Mouse (Mus musculus): ENCODE measurements around the gene Hpse2. TPM values are rescaled to one million over a fixed set of nuclear protein-coding genes. Genes with fewer than 3 reads are reported as not detected.

Gene Hpse2
- polyA plus RNA-seq, 1 experiment: 0.36 TPM

DNA sequence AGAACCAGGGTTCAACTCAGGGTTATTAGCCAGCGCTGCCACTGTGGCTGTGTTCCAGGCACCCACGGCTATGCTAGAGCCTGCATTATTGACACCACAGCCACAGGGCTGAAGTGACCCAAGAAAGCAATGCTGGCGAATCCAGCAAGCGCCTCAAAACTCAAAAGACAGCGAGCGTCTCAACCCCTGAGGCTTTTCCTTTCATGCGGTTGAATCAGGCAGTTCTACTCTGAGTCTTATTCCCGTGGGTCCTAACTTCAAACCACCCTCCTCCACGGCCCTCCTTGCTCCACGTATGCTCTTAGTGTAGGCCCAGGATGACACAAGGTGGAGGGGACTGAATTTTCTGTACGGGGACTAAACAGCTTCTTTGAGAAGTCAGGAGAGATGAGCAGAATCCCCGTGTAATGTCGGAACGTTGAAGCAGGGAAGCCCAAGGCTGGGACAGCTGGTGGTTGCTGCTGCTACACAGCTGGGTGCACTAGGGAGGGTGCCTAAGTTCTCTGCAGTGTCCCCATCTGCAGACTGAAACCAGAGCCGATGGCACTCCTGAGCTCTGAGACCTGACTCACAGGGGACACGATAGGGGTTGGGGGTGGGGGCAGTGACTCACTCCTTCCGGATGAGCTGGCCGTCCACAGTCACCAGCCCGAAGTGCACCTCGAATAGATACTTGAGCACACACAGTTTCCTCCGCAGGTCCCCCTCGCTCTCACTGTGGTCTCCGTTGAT, 617.8 kb downstream of the Hpse2 start:
- Histone ChIP-seq H3K36me3 (ENCODE audit: control insufficient read depth, insufficient read depth, low read length) (peaks cover 22% of the 10 kb centered on the region), H3K4me1 (replicated peaks; ENCODE audit: control insufficient read depth, insufficient read depth, low read length) (no peaks in the 10 kb centered on the region), H3K27ac (ENCODE audit: control insufficient read depth, insufficient read depth, low read length) (no peak overlapping the region), H3K27me3 (ENCODE audit: control insufficient read depth, insufficient read depth, low read length) (no peaks in the 10 kb centered on the region), H3K4me3 (ENCODE audit: control insufficient read depth, insufficient read depth, low read length) (no peak overlapping the region)
- 94% methylated on average over 23 of the region's 23 CpGs for WGBS
- TF ChIP-seq POLR2A (IDR thresholded peaks at IDR 0.05; ENCODE audit: control insufficient read depth, extremely low read depth, insufficient read depth, low read length, poor library complexity) (no peak), CTCF (IDR thresholded peaks at IDR 0.05; ENCODE audit: borderline replicate concordance, control insufficient read depth, extremely low read depth, insufficient read depth, low read length, poor library complexity) (no peak)
- DNase-seq: no peak

GRCm38 (mm10) chr19:42769648-42770047, 618.5 kb downstream of the Hpse2 start:
- Histone ChIP-seq H3K4me3 (ENCODE audit: control insufficient read depth, insufficient read depth, low read length) (no peak overlapping the region), H3K36me3 (ENCODE audit: control insufficient read depth, insufficient read depth, low read length) (peaks cover 22% of the 10 kb centered on the region), H3K4me1 (replicated peaks; ENCODE audit: control insufficient read depth, insufficient read depth, low read length) (no peaks in the 10 kb centered on the region), H3K27me3 (ENCODE audit: control insufficient read depth, insufficient read depth, low read length) (no peaks in the 10 kb centered on the region), H3K27ac (ENCODE audit: control insufficient read depth, insufficient read depth, low read length) (no peak overlapping the region)
- TF ChIP-seq POLR2A (IDR thresholded peaks at IDR 0.05; ENCODE audit: control insufficient read depth, extremely low read depth, insufficient read depth, low read length, poor library complexity) (no peak), CTCF (IDR thresholded peaks at IDR 0.05; ENCODE audit: borderline replicate concordance, control insufficient read depth, extremely low read depth, insufficient read depth, low read length, poor library complexity) (no peak)
- DNase-seq: no peak
- WGBS: 99% methylated on average over 10 of the region's 10 CpGs

DNA sequence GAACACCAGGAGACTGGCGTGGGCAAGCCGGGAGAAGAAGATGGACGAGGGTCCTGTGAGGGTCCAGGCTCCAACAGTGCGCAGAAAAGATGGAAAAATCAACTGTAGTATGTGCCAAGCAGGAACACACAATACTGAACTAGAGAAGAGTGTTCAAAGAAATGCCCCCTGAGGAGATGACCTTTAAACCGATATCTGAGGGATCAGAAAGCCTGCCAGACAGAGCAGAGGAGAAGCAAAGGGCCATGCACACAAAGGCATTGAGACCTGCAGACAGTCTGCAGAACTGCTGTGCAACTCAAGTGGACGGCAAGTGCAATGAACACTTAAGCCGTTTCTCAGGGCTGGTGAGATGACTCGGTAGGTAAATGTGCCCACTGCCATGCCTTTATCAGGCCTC, 620.8 kb downstream of the Hpse2 start:
- no peak for TF ChIP-seq CTCF (IDR thresholded peaks at IDR 0.05; ENCODE audit: borderline replicate concordance, control insufficient read depth, extremely low read depth, insufficient read depth, low read length, poor library complexity)
- TF ChIP-seq POLR2A (IDR thresholded peaks at IDR 0.05; ENCODE audit: control insufficient read depth, extremely low read depth, insufficient read depth, low read length, poor library complexity): no peak
- no peak overlapping the region for H3K4me3 ChIP-seq (ENCODE audit: control insufficient read depth, insufficient read depth, low read length)
- DNase-seq: no peak
- H3K27ac ChIP-seq (ENCODE audit: control insufficient read depth, insufficient read depth, low read length): no peak overlapping the region
- peaks cover 22% of the 10 kb centered on the region for H3K36me3 ChIP-seq (ENCODE audit: control insufficient read depth, insufficient read depth, low read length)
- no peaks in the 10 kb centered on the region for H3K27me3 ChIP-seq (ENCODE audit: control insufficient read depth, insufficient read depth, low read length)
- H3K4me1 ChIP-seq (replicated peaks; ENCODE audit: control insufficient read depth, insufficient read depth, low read length): no peaks in the 10 kb centered on the region
- 95% methylated on average over 8 of the region's 8 CpGs for WGBS

GRCm38 (mm10) chr19:42764398-42764797, 623.8 kb downstream of the Hpse2 start:
- Histone ChIP-seq H3K4me3 (ENCODE audit: control insufficient read depth, insufficient read depth, low read length) (no peak overlapping the region), H3K36me3 (ENCODE audit: control insufficient read depth, insufficient read depth, low read length) (peaks cover 15% of the 10 kb centered on the region), H3K27ac (ENCODE audit: control insufficient read depth, insufficient read depth, low read length) (no peak overlapping the region), H3K4me1 (replicated peaks; ENCODE audit: control insufficient read depth, insufficient read depth, low read length) (no peaks in the 10 kb centered on the region), H3K27me3 (ENCODE audit: control insufficient read depth, insufficient read depth, low read length) (no peaks in the 10 kb centered on the region)
- TF ChIP-seq POLR2A (IDR thresholded peaks at IDR 0.05; ENCODE audit: control insufficient read depth, extremely low read depth, insufficient read depth, low read length, poor library complexity) (no peak), CTCF (IDR thresholded peaks at IDR 0.05; ENCODE audit: borderline replicate concordance, control insufficient read depth, extremely low read depth, insufficient read depth, low read length, poor library complexity) (no peak)
- DNase-seq: no peak
- 94% methylated on average over 10 of the region's 10 CpGs for WGBS

- TF ChIP-seq POLR2A (IDR thresholded peaks at IDR 0.05; ENCODE audit: control insufficient read depth, extremely low read depth, insufficient read depth, low read length, poor library complexity) (no peak), CTCF (IDR thresholded peaks at IDR 0.05; ENCODE audit: borderline replicate concordance, control insufficient read depth, extremely low read depth, insufficient read depth, low read length, poor library complexity) (no peak)
- H3K4me3 ChIP-seq (ENCODE audit: control insufficient read depth, insufficient read depth, low read length): no peak overlapping the region
- no peaks in the 10 kb centered on the region for H3K27me3 ChIP-seq (ENCODE audit: control insufficient read depth, insufficient read depth, low read length)
- 0 out of 2 replicates have a peak, but pooled peaks cover 8% of the 10 kb centered on the region for H3K4me1 ChIP-seq (replicated peaks; ENCODE audit: control insufficient read depth, insufficient read depth, low read length)
- H3K27ac ChIP-seq (ENCODE audit: control insufficient read depth, insufficient read depth, low read length): no peak overlapping the region
- WGBS: 52% methylated on average over 6 of the region's 6 CpGs
- DNase-seq: no peak
- H3K36me3 ChIP-seq (ENCODE audit: control insufficient read depth, insufficient read depth, low read length): no peaks in the 10 kb centered on the region
Observed at GRCm38 (mm10) chr19:42756671-42757070, 631.5 kb downstream of the Hpse2 start.

- no peak for DNase-seq
- TF ChIP-seq CTCF (IDR thresholded peaks at IDR 0.05; ENCODE audit: borderline replicate concordance, control insufficient read depth, extremely low read depth, insufficient read depth, low read length, poor library complexity) (no peak), POLR2A (IDR thresholded peaks at IDR 0.05; ENCODE audit: control insufficient read depth, extremely low read depth, insufficient read depth, low read length, poor library complexity) (no peak)
Observed at GRCm38 (mm10) chr19:42755148-42755870, 632.8 kb downstream of the Hpse2 start.

More at GRCm38 (mm10) chr19:42755148-42755870, 632.8 kb downstream of the Hpse2 start:
- H3K27ac ChIP-seq (ENCODE audit: control insufficient read depth, insufficient read depth, low read length): no peak overlapping the region
- H3K27me3 ChIP-seq (ENCODE audit: control insufficient read depth, insufficient read depth, low read length): no peaks in the 10 kb centered on the region
- H3K36me3 ChIP-seq (ENCODE audit: control insufficient read depth, insufficient read depth, low read length): no peaks in the 10 kb centered on the region
- 0 out of 2 replicates have a peak, but pooled peaks cover 8% of the 10 kb centered on the region for H3K4me1 ChIP-seq (replicated peaks; ENCODE audit: control insufficient read depth, insufficient read depth, low read length)
- WGBS: 59% methylated on average over 15 of the region's 15 CpGs
- H3K4me3 ChIP-seq (ENCODE audit: control insufficient read depth, insufficient read depth, low read length): no peak overlapping the region

All from thymus, adult 2 months (tissue).